Mouse (Mus musculus) intestine, postnatal 0 days (tissue): ENCODE data around the gene Phlda1. TPM values are rescaled to one million over a fixed set of nuclear protein-coding genes. Genes with fewer than 3 reads are reported as not detected.

ENCODE experiments used
- ATAC-seq: fragments of 200-750 bp; cut with Nextera tagmentation; 2 replicates; pipeline ENCODE4 v1.8.0; 2017; ENCODE audit warnings: mild to moderate bottlenecking, moderate TSS enrichment, moderate library complexity
- H3K27ac ChIP-seq: fragments of 300-500 bp; sonication (generic); 2 replicates; pipeline ENCODE4 v1.5.1; 2014; ENCODE audit warnings: mild to moderate bottlenecking, low read depth, low read length, moderate library complexity
- H3K27me3 ChIP-seq: fragments of 300-500 bp; sonication (generic); replicated peaks from 2 replicates; pipeline ENCODE4 v1.6.1; 2014; ENCODE audit warnings: low read length, mixed read lengths; ENCODE audit not compliant: control insufficient read depth, insufficient read depth
- H3K36me3 ChIP-seq: fragments of 300-500 bp; sonication (generic); 2 replicates; pipeline ENCODE4 v1.6.1; 2014; ENCODE audit warnings: mild to moderate bottlenecking, moderate library complexity; ENCODE audit not compliant: control insufficient read depth, insufficient read depth
- H3K4me1 ChIP-seq: fragments of 300-500 bp; sonication (generic); replicated peaks from 2 replicates; pipeline ENCODE4 v1.6.1; 2014; ENCODE audit warnings: antibody characterized with exemption, low read length, mixed read lengths; ENCODE audit not compliant: control insufficient read depth, insufficient read depth
- H3K4me2 ChIP-seq: fragments of 300-500 bp; sonication (generic); replicated peaks from 2 replicates; pipeline ENCODE4 v1.6.1; 2014; ENCODE audit warnings: low read depth, mild to moderate bottlenecking, moderate library complexity
- H3K4me3 ChIP-seq: fragments of 300-500 bp; sonication (generic); 2 replicates; pipeline ENCODE4 v1.5.1; 2014; ENCODE audit warnings: low read depth, low read length
- H3K9ac ChIP-seq: fragments of 300-500 bp; sonication (generic); 2 replicates; pipeline ENCODE4 v1.6.1; 2014; ENCODE audit warnings: mild to moderate bottlenecking, low read depth, low read length
- H3K9me3 ChIP-seq: fragments of 300-500 bp; sonication (generic); 2 replicates; pipeline ENCODE4 v1.6.1; 2016; ENCODE audit warnings: mixed run types; ENCODE audit not compliant: control insufficient read depth
- CTCF ChIP-seq: sonication (generic); IDR thresholded peaks from 2 replicates; pipeline ENCODE4 v1.5.1; 2016; ENCODE audit warnings: low read depth, mild to moderate bottlenecking, control low read depth, antibody characterized with exemption, moderate library complexity
- WGBS: fragments of 180-500 bp; shearing (Covaris S2); extraction: QIAGEN DNeasy Blood & Tissue Kit; methylation state at CpG from one replicate; pipeline ENCODE4 v1.1.7; 2014; 5-methylcytosine and 5-hydroxymethylcytosine counted together
- polyA plus RNA-seq: library from polyadenylated mRNA; unstranded; fragments of >200 nt; fragmentation: Nextera tagmentation; extraction: Ambion mirVana; gene quantifications from 2 replicates; pipeline ENCODE4 v1.2.1, GENCODE M21; 2015

Gene Phlda1
- polyA plus RNA-seq, 1 experiment from 2014 or later: 21.4 TPM

- no peak overlapping the region for H3K27ac ChIP-seq
- no peak for TF ChIP-seq CTCF
- no peaks in the 10 kb centered on the region for H3K9me3 ChIP-seq
- H3K4me2 ChIP-seq: no peak overlapping the region
- ATAC-seq: no peak
- H3K9ac ChIP-seq: no peak overlapping the region
- no peaks in the 10 kb centered on the region for H3K27me3 ChIP-seq
- no peak overlapping the region for H3K4me3 ChIP-seq
- H3K36me3 ChIP-seq: no peaks in the 10 kb centered on the region
- whole genome bisulfite sequencing: 89% methylated on average over 5 of the region's 5 CpGs
- H3K4me1 ChIP-seq: no peaks in the 10 kb centered on the region; the same call in 1 of the 2 replicates
Measured at GRCm38 (mm10) chr10:111554651-111555050, 48.6 kb downstream of the Phlda1 start.

GRCm38 (mm10) chr10:111558211-111558610 lies 52.1 kb downstream of the Phlda1 start:
- no peak overlapping the region for H3K4me2 ChIP-seq
- H3K4me3 ChIP-seq: no peak overlapping the region
- no peaks in the 10 kb centered on the region for H3K36me3 ChIP-seq
- H3K4me1 ChIP-seq: peaks cover 8% of the 10 kb centered on the region
- no peak overlapping the region for H3K27ac ChIP-seq
- H3K9ac ChIP-seq: no peak overlapping the region
- ATAC-seq: no peak
- no peaks in the 10 kb centered on the region for H3K9me3 ChIP-seq
- 40% methylated on average over 5 of the region's 5 CpGs for WGBS
- TF ChIP-seq CTCF: no peak
- no peaks in the 10 kb centered on the region for H3K27me3 ChIP-seq

Other genes with a start within 250 kb of the Phlda1 start
- gene Bbs10, start 207.6 kb upstream of the Phlda1 start, polyA plus RNA-seq: 1.3 TPM in 2 replicates
- 62.1 and 64.2 TPM in 2 replicates for gene Nap1l1, start 33.1 kb upstream of the Phlda1 start, polyA plus RNA-seq